Mouse (Mus musculus) right cerebral cortex, adult 18-20 months (tissue): Measurements from ENCODE around the gene Xpc.

ENCODE experiments used
- DNase-seq: peaks from one replicate; pipeline ENCODE4 v3.0.0; 2022; ENCODE audit warnings: mixed read lengths

Xpc gene

GRCm38 (mm10) chr6:91515545-91516449, at the start of gene Xpc, which contains the start of gene Lsm3:
Xpc (minus strand) TSS chr6:91515888.
Lsm3 (plus strand) TSS chr6:91515928.
- peak; percentile 98 for DNase-seq

GRCm38 (mm10) chr6:91563031-91563430, 47.3 kb upstream of the Xpc start:
- no peak for DNase-seq

GRCm38 (mm10) chr6:91560186-91560585, 44.5 kb upstream of the Xpc start:
- DNase-seq: no peak

GRCm38 (mm10) chr6:91559371-91559770, 43.7 kb upstream of the Xpc start:
- peak; percentile 76 for DNase-seq

GRCm38 (mm10) chr6:91558565-91558964, 42.9 kb upstream of the Xpc start:
- DNase-seq: no peak

DNA sequence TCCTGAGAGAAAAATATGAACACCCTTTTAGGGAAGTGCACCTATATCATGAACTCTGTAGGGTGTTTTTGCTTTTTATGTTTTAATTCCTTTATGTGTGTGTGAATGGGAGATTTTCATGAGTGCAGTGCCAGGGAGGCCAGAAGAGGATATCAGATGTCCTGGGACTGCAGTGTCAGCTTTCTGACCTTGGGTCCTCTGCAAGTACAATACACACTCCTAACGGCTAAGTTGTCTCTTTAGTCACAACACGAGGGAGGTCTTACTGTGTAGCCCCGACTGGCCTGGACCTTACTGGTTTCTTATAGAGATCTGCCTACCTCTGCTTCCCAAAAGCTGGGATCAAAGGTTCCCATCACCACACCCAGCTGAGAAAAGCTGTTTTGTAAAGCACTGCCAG, 37.0 kb upstream of the Xpc start:
- DNase-seq: no peak

- no peak for DNase-seq
These were observed 36.0 kb upstream of the Xpc start for GRCm38 (mm10) chr6:91551671-91552070.

- no peak for DNase-seq
These were observed 33.9 kb upstream of the Xpc start for GRCm38 (mm10) chr6:91549621-91550020.

- DNase-seq: no peak
These were observed 31.6 kb upstream of the Xpc start for GRCm38 (mm10) chr6:91547313-91547712.

DNA sequence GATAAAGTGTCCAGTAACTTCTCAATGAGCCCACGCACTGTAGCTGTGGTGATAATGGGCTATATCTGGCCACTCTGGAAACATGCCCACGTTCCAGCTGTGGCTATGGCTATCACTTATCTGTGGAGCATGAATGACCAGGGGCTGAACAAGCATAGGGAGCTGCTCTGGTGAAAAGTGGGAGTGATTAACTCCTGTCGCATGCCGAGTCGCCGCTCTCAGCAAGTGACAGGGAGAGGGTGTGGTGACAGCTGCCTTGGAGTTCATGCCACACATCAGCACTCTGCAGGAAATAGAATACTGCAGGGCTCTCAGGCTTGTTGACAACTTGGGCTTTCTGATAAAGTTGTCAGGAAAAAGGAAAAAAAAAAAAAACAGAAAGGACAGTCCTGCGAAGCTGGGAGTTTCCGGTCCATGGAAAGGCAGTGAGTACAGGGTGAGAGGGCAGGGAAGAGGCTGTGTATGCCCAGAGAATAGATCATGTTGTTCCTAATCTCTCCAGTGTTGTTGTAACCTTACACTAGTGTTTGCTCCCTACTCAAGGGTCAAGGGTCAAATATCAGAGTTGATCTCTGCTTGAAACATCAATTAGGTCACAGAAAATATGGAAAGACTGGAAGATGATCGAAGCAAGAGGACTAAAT, 30.7 kb upstream of the Xpc start:
- no peak for DNase-seq

- DNase-seq: no peak
These were observed 27.4 kb upstream of the Xpc start for GRCm38 (mm10) chr6:91543056-91543455.

DNA sequence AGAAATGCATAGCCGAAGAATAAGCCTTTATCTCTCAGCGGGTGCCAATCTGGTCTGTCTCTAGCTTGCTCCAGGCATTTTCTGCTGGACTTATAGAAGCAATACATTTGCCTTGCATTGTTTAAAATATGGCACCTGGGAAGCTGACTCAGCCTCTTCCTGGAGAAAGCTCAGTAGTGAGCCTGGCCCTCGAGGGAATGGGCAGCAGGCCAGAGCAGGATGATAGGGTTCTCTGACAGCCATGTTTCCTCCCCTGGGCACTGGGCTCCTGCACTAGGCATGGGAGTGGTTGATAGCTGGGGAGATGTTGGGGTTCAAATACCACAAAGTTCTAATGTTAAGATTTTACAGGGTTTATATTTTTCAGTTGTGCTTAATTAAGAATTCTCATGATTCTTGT, 25.6 kb upstream of the Xpc start:
- DNase-seq: no peak

DNA sequence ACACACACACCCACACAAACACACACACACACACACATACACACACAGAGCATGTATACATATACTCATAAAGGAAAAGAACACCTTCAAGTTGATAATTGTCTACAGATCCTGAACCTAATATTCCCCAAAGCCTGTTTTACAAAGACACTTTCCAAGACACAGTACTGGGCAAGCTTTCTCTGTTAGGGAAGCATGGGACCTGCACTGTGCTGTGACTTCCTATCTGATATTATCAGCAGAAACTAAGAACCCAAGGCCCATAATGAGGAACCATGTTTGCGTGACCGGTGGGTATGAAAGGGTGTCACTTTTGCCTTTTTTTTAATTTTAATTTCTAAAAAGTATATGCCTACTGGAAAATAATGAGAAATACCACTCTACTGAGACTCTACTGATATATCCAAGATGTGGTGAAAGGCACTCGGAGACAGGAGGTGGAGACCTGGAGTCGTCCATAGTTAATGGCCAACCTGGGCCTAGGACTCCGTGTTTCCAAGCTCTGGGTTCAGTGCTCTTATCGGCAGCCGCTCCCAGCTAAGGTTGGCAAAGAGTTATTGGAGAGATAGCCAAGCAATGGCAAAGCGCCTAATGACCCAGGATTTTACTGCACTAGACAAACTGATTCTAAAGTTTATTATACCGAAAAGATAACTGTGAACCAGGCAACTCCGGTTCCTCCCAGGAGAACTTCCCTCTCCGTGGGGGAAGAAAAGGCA, 20.5 kb upstream of the Xpc start:
- no peak for DNase-seq

DNA sequence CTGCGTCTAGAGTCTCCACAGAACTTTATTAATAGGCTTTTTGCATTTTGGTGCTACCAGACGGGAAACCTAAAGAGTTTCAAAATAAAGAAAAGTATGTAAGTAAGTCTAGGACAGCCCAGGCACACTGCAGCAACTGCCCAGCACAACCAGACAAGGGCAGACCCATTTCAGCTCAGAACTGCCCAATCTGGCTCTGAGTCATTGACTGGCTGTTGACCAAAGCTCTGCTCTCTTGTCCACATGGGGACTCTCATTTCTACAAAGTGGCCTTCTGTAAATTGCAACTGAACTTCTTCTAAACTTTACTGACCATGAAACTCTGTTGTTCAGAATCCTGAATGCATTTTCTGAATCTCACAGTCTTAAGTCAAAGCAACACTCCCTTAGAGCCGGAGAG, 19.5 kb upstream of the Xpc start:
- no peak for DNase-seq

DNA sequence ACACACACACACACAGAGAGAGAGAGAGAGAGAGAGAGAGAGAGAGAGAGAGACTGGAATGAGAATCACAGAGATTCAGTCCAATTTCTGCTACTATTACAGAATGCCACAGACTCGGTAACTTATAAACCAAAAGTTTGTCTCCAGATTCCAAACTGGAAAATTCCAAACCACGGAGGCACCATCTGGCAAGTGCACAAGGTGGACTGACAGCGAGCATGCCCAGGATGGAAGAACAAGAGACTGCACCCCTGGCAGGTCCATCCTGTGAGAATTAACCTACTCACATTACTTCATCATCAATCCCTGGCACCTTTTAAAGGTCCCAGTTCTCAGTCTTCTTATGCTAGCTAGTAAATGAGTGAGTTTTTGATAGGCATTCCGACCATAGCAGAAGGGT, 18.6 kb upstream of the Xpc start:
- no peak for DNase-seq

DNA sequence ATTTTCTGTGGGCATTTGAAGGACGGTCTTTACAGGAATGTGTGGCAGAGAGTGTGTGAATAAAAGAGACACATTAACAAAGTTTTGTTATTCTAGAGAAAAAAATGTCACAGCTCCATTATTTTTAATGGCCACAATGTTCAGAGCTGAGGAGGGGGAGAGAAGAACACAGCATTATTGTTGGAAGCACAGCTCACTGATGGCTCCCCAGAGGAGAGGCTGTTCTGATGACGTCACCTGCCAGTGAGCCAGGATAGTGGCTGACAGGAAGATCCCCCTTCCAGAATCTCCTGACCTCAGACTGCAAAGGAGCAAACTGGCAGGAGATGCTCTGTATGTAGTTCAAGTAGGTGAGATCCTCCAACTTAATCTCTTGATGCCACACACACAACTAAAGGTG, 18.1 kb upstream of the Xpc start:
- DNase-seq: no peak

DNA sequence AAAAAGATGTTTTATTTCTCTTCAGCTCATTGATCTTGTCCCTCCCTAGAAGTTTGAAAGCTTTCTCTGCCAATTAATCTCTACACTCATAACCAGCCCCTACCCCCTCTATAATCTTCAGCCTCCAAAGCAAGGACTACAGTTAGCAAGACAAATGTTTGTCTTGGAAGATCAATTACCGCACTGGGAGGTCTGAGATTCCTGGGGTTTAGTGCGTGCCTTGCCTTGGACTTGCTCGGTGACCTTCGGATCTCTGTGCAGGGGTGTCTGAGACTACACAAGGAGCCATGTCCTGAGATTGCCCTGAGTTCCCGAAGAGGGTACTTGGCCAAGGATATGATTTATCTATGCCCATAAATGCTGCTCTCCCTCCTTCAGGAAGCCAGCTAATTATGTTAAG, 17.7 kb upstream of the Xpc start:
- no peak for DNase-seq

- DNase-seq: no peak
These were observed 17.0 kb upstream of the Xpc start for GRCm38 (mm10) chr6:91532661-91533060.

- DNase-seq: no peak
These were observed 15.6 kb upstream of the Xpc start for GRCm38 (mm10) chr6:91531276-91531675.

GRCm38 (mm10) chr6:91530673-91531072, 15.0 kb upstream of the Xpc start:
- DNase-seq: no peak

DNA sequence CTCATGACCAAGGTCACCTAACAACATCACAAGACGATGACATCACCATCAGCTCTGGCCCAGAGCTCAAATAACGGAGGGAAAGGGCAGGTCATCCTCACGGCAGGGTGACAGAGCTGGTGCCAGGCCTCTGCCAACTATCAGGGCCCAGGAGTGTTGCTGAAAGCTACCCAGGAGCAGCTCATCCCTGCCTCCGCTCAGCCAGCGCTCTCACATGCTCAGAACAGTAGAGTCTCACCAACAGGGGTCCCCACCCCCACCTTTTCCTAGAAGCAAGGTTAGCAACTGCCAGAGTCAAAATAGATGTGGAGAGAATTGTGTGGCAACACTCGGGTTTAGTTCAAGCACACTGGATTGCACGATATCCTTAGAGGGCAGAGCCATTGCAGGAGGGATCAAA, 12.6 kb upstream of the Xpc start:
- DNase-seq: no peak

DNA sequence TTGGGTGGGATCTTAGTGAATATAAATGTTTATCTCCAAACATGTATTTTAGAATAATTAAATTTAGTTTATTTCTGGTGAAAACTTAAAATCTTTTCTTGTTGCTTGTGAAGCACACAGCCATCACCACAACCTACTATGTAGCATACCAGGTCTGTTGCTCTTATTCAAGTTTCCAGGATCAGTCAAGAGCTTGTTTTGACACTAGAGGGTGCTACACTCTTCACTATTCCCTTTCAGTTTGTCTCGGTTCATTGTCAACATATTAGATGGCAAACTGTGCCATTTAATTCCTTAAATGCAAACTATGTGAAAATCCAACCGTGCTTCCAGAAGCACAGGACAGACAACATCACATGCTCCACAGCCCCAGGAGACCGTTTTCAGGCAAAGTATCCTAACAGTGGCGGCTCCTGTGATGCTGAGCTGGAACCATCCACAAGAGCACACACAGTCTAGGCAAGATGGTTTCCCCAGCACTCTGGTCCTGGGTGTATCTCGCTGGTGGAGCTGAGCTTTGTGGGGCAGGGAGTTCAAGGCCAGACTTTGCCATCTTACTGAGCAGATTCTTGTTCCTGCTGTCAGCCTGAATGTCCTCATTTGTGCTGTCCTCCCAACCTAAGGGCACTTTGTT, 11.7 kb upstream of the Xpc start:
- DNase-seq: peak; percentile 29

- no peak for DNase-seq
These were observed 9.9 kb upstream of the Xpc start for GRCm38 (mm10) chr6:91525544-91525943.
